ENCODE assay signal across 8 mouse cellular contexts in the genomic region with DNA sequence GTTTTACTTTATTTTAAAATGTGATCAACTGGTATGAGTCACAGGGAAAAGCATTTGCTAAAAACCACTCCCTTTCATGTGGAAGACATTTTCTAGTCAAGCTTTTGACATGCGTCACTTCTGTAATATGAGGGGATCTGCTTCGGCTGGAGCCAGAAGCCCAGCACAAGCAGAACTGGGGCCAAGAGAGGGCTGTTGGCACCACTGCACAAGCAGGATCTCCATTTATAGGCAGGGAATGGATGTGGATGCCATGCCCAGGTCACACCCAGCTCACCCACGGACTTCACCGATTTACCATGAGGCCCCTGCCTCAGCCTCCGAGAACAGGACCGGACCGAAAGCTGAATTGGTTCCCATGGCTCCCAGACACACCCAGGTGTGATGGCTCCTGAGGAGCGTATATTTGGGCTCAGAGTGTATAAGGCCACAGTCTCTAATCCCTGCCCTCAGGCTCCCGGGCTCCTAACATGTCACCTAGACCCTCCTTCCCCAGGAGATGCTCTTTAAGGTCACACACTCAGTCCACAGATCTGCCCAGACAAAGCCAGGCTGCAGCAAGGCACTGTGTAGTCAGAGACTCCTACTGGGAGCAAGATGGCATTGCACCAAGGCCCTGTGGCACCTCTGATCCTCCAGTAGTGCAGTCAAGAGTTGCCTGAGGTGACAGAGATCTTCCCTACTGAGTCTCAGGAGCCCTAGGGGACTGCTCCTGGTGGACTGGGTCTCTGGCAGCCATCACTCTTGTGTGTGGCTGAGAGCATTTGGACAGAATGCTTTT. TPM values are rescaled to one million over a fixed set of nuclear protein-coding genes. Genes with fewer than 3 reads are reported as not detected.
DNase-seq lines count a peak whose midpoint lies in the region; ATAC-seq and TF ChIP-seq lines count a peak whose summit lies in the region.

No protein-coding gene starts in this region.

- no peaks in the 10 kb centered on the region for H3K36me3 ChIP-seq in spleen, adult 2 months (ENCODE audit: control insufficient read depth, insufficient read depth, low read length)
- no peaks in the 10 kb centered on the region for H3K36me3 ChIP-seq in embryonic facial prominence, embryonic 13.5 days
- no peaks in the 10 kb centered on the region for H3K36me3 ChIP-seq in stomach, embryonic 16.5 days (ENCODE audit: control insufficient read depth, insufficient read depth, low read length)
- no peaks in the 10 kb centered on the region for H3K36me3 ChIP-seq in hindbrain, embryonic 14.5 days (replicated peaks; ENCODE audit: control insufficient read depth, insufficient read depth)
- H3K36me3 ChIP-seq in intestine, embryonic 16.5 days (ENCODE audit: control insufficient read depth, insufficient read depth, low read length), result no peaks in the 10 kb centered on the region

- no peak for TF ChIP-seq POLR2A in spleen, adult 2 months (IDR thresholded peaks at IDR 0.05; ENCODE audit: low read depth, low read length)

- DNase-seq in gastrocnemius, postnatal 14 days, result peak; percentile 37
- DNase-seq in gastrocnemius, postnatal 25 days, result no peak
- no peak for DNase-seq in spleen, adult 2 months (ENCODE audit: low read depth in 1 of 2, low spot score in 2 of 2)
- DNase-seq in spleen, postnatal 36 days (ENCODE audit: low spot score in 2 of 2), result no peak
- no peak for DNase-seq in hindbrain, embryonic 14.5 days (ENCODE audit: low spot score)

- H3K9ac ChIP-seq in embryonic facial prominence, embryonic 13.5 days, result no peak overlapping the region
- H3K9ac ChIP-seq in stomach, embryonic 16.5 days (ENCODE audit: low read length), result peak overlapping the region; percentile 23; the same call in 1 of the 2 replicates
- no peak overlapping the region for H3K9ac ChIP-seq in hindbrain, embryonic 14.5 days
- H3K9ac ChIP-seq in intestine, embryonic 16.5 days (ENCODE audit: low read depth, low read length), result no peak overlapping the region

- H3K9me3 ChIP-seq in embryonic facial prominence, embryonic 13.5 days, result no peaks in the 10 kb centered on the region
- no peaks in the 10 kb centered on the region for H3K9me3 ChIP-seq in stomach, embryonic 16.5 days (replicated peaks; ENCODE audit: control insufficient read depth, low read length)
- H3K9me3 ChIP-seq in hindbrain, embryonic 14.5 days (ENCODE audit: control insufficient read depth, low read length), result no peaks in the 10 kb centered on the region
- no peaks in the 10 kb centered on the region for H3K9me3 ChIP-seq in intestine, embryonic 16.5 days (ENCODE audit: control insufficient read depth, low read length)

- peaks cover 5% of the 10 kb centered on the region; the same call in 1 of the 2 replicates for H3K4me1 ChIP-seq in spleen, adult 2 months (ENCODE audit: control insufficient read depth, insufficient read depth, insufficient read length)
- peaks cover 50% of the 10 kb centered on the region for H3K4me1 ChIP-seq in embryonic facial prominence, embryonic 13.5 days
- peaks cover 39% of the 10 kb centered on the region for H3K4me1 ChIP-seq in stomach, embryonic 16.5 days (ENCODE audit: control insufficient read depth, insufficient read depth, low read length)
- H3K4me1 ChIP-seq in hindbrain, embryonic 14.5 days (replicated peaks; ENCODE audit: control insufficient read depth, insufficient read depth, low read length), result peaks cover 33% of the 10 kb centered on the region
- peaks cover 8% of the 10 kb centered on the region for H3K4me1 ChIP-seq in intestine, embryonic 16.5 days (ENCODE audit: control insufficient read depth, insufficient read depth, low read length)

- peak; percentile 14; the same call in 1 of the 2 replicates for TF ChIP-seq CTCF in spleen, adult 2 months (IDR thresholded peaks at IDR 0.05; ENCODE audit: extremely low read depth, insufficient read depth, insufficient read length, insufficient replicate concordance)

- no peak overlapping the region for H3K4me2 ChIP-seq in embryonic facial prominence, embryonic 13.5 days
- H3K4me2 ChIP-seq in stomach, embryonic 16.5 days (ENCODE audit: low read depth, low read length), result no peak overlapping the region
- no peak overlapping the region for H3K4me2 ChIP-seq in hindbrain, embryonic 14.5 days (replicated peaks)
- H3K4me2 ChIP-seq in intestine, embryonic 16.5 days (ENCODE audit: low read depth, low read length), result no peak overlapping the region

- H3K27me3 ChIP-seq in spleen, adult 2 months (ENCODE audit: control insufficient read depth, insufficient read depth, low read length), result no peaks in the 10 kb centered on the region
- H3K27me3 ChIP-seq in embryonic facial prominence, embryonic 13.5 days, result no peaks in the 10 kb centered on the region
- H3K27me3 ChIP-seq in stomach, embryonic 16.5 days (ENCODE audit: control insufficient read depth, insufficient read depth, low read length), result no peaks in the 10 kb centered on the region
- no peaks in the 10 kb centered on the region for H3K27me3 ChIP-seq in hindbrain, embryonic 14.5 days (ENCODE audit: control insufficient read depth, insufficient read depth, low read length)
- H3K27me3 ChIP-seq in intestine, embryonic 16.5 days (replicated peaks; ENCODE audit: control insufficient read depth, insufficient read depth, low read length), result no peaks in the 10 kb centered on the region

- intact Hi-C loops in gastrocnemius, postnatal 14 days (cut with DNase I; ENCODE audit: low total_unique reads), result no loop called here

- H3K4me3 ChIP-seq in spleen, adult 2 months (ENCODE audit: extremely low read depth, insufficient read depth, insufficient read length), result no peak overlapping the region
- H3K4me3 ChIP-seq in embryonic facial prominence, embryonic 13.5 days, result no peak overlapping the region
- no peak overlapping the region for H3K4me3 ChIP-seq in stomach, embryonic 16.5 days (replicated peaks; ENCODE audit: low read length)
- no peak overlapping the region for H3K4me3 ChIP-seq in hindbrain, embryonic 14.5 days (replicated peaks; ENCODE audit: low read length)
- H3K4me3 ChIP-seq in intestine, embryonic 16.5 days (ENCODE audit: low read length), result no peak overlapping the region

- no peak for ATAC-seq in embryonic facial prominence, embryonic 13.5 days (ENCODE audit: insufficient number of reproducible peaks, insufficient read depth, low FRiP score, low TSS enrichment, low read depth)
- ATAC-seq in stomach, embryonic 16.5 days (ENCODE audit: insufficient read depth, low FRiP score), result no peak
- no peak for ATAC-seq in hindbrain, embryonic 14.5 days (ENCODE audit: low FRiP score)
- no peak for ATAC-seq in intestine, embryonic 16.5 days

- no peak overlapping the region for H3K27ac ChIP-seq in spleen, adult 2 months (ENCODE audit: insufficient read depth, low read length)
- H3K27ac ChIP-seq in embryonic facial prominence, embryonic 13.5 days, result peak overlapping the region; percentile 39; the same call in 1 of the 2 replicates
- H3K27ac ChIP-seq in stomach, embryonic 16.5 days (ENCODE audit: low read length), result peak overlapping the region; percentile 21; the same call in 1 of the 2 replicates
- no peak overlapping the region for H3K27ac ChIP-seq in hindbrain, embryonic 14.5 days
- no peak overlapping the region for H3K27ac ChIP-seq in intestine, embryonic 16.5 days (ENCODE audit: low read length)

- WGBS in spleen, adult 2 months, result 84% methylated on average over 9 of the region's 9 CpGs
- 69% methylated on average over 9 of the region's 9 CpGs for WGBS in embryonic facial prominence, embryonic 13.5 days
- WGBS in stomach, embryonic 16.5 days, result 79% methylated on average over 9 of the region's 9 CpGs
- WGBS in hindbrain, embryonic 14.5 days, result 92% methylated on average over 9 of the region's 9 CpGs
- 90% methylated on average over 9 of the region's 9 CpGs for WGBS in intestine, embryonic 16.5 days

RNA-seq across cellular contexts. Expression of a gene that starts 59.9 kb away (rescaled TPM):
- 10 to 100 TPM; 30.4 to 32.4 TPM for total RNA-seq in gastrocnemius, postnatal 14 days (2021)
- total RNA-seq in gastrocnemius, postnatal 25 days (2021), result 10 to 100 TPM; 30.7 to 39.0 TPM
- 9.4 and 16.6 TPM in 2 replicates for polyA plus RNA-seq in spleen, adult 2 months (2012; rRNA removed)
- 42.0 and 46.2 TPM in 2 replicates for polyA plus RNA-seq in embryonic facial prominence, embryonic 13.5 days (2015; fragmentation: Nextera tagmentation; extraction: Ambion mirVana)
- polyA plus RNA-seq in stomach, embryonic 16.5 days (2015; fragmentation: Nextera tagmentation; extraction: Ambion mirVana), result 47.4 and 49.3 TPM in 2 replicates
- 62.9 and 70.6 TPM in 2 replicates for polyA plus RNA-seq in hindbrain, embryonic 14.5 days (2014; fragmentation: Nextera tagmentation; extraction: Ambion mirVana)
- polyA plus RNA-seq in intestine, embryonic 16.5 days (2015; fragmentation: Nextera tagmentation; extraction: Ambion mirVana), result 35.1 and 35.9 TPM in 2 replicates

Comparison
In these comparisons a context has a peak if more than half of its experiments do, and no peak if none do; other contexts are left out.
1. H3K27ac ChIP-seq: peak in embryonic facial prominence, embryonic 13.5 days (single experiment) and stomach, embryonic 16.5 days (single experiment); none in spleen, adult 2 months (single experiment), hindbrain, embryonic 14.5 days (single experiment) and intestine, embryonic 16.5 days (single experiment).